Mouse (Mus musculus) embryo, embryonic 9.5 days (tissue): ENCODE results near the gene Dmrt2.

Experiments used
- DNase-seq: peaks from one replicate; pipeline ENCODE4 v3.0.0-alpha.2; 2017; ENCODE audit errors: extremely low spot score

The Dmrt2 gene

DNA sequence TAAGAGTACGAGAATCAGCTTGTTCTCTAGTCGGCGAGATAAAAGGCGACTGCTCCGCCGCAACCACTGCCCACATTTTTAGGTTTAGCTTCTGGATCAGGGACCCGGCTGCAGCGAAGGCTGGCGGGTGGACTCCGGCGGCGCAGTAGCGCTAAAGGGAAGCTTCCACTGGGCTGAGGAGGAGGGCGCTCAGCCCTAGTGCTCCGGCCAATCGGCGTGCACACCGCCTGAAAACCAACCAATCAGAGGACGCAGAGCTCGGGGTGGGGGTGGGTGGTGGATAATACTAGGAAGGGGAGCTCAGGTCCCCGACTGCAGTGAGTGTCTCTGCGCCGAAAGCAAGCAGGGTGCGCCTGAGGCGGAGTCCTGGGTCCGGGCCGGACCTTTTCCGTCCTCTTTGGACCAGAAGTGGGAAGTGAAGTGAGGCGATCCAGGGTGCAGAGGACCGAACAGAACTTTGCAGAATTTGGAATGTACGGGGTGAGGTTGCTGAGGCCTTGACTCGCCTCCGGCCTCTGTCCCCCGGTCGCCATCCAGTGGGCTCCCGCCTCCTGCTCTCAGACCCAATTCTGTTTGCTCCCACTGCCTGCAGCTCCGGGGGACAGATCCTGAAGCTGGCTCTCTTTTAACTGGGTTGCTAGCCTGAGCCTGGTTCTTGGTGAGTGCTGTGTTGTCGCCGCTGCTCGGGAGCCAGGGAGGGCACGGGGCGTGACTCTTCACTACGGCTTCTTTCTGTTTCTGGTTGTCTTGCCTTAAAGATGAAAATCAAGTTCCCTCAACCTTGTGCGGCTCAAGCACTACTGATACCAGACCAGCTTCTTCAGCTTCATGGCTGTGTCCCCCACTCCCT is at the start of gene Dmrt2:
TSS of gene Dmrt2 (plus strand) at position 311 of the 850 bp plus-strand sequence.
- peak; percentile 88 for DNase-seq

- DNase-seq = peak; percentile 72
Measured at GRCm38 (mm10) chr19:25628490-25628889, 43.7 kb upstream of the Dmrt2 start.

DNA sequence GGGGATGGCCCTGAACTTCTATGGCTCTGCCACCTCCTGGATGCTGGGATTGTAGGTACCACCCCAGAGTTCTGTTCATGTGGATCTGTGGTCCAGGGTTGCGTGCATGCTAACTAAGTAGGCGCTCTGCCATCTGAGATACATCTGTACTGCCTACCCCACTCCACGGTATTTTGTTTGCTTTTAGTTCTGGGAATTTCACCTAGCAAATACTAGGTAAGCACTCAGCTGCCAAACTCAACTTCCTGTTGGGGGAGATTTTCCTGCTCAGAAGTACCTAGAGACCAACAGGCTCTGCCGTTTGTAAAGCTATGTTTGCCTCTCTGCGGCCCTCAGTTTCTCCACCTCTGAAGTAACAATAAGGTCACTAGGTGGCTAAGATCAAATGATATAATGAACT is 37.1 kb upstream of the Dmrt2 start:
- no peak for DNase-seq

GRCm38 (mm10) chr19:25635622-25636244 is 36.5 kb upstream of the Dmrt2 start:
- peak; percentile 82 for DNase-seq

DNA sequence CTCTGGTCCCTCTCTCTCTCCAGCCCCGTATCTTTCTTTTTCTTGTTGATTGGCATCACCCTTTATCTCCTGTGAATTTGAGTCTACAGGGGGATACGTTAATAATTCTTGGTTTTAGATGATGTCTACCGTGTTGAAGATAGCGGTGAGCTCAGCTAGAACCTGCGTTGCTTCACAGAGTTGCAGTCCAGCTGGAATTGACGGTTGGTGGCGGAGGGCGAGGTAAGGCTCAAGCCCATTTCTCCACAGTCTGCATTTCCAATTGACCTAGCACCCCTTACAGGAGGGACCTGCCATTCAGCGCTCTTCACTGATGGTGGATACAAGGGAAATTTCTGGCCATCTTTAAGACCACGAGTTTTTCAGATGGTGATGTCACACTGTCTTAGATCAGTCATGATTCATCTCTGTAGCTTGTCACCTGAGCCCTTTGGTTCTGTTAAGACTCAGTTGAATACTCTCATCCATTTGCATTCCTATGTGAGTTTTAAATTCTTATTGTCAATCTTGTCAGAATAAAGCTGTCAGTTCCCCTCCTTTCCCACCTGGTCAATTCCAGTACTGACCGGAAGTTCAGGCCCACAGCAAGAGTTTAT is 33.3 kb upstream of the Dmrt2 start:
- DNase-seq = no peak

GRCm38 (mm10) chr19:25641786-25642185 is 30.4 kb upstream of the Dmrt2 start:
- DNase-seq = no peak

DNA sequence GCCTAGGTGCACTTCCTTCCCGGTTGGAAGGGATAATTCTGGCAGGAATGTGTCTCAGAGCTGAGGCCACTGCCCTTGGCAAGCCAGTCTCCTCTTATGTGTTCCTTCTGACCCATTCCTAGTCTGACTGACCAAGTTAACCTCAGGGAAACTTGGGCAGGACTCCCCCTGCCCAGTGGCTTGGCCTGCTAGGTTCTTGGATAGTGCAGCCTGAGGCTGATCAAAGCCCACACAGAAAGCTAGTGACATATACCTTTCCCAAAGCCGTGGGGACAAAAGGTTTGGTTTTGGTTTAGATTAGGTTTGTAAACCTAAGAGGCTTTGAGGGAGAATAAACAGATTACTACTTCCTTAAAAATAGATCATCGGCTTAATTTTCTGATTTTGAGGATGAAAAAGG is 25.1 kb upstream of the Dmrt2 start:
- DNase-seq = no peak

DNA sequence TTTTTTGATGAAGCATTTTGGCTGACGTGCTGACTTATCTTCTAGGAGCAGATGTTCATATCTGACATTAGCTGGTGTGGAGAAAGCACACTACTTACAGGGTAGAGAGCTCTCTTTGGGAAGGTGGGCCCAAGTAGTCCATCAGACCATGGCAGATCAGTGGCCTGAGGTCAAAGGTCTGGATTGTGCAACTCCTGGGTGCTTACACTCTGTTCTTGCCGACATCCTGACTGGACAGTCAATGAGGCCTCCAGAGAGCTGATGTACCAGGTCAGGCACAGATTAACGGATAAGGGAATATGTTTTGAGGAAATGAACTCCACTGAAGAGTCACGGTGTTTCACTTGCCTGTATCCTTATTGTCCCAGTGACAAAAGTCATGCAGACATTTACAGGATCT is 23.5 kb upstream of the Dmrt2 start:
- DNase-seq = no peak

DNA sequence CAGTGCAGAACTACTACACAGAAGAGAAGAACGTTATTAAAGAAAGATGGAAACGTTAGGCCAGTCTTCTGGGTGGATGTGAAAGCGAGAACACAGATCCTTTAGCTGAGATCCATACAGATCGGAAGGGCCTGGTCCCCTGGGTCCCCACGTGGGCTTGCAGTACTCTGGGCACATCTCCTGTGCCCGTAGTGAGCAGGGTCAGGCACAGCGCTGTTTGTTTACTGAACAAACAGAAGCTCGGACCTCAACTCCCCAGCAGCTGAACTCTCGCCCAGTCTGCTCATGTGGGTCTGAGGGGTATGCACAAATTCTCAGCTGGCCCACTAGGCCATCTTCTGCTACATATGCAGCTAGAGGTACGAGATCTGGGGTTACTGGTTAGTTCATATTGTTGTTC is 21.7 kb upstream of the Dmrt2 start:
- no peak for DNase-seq

DNA sequence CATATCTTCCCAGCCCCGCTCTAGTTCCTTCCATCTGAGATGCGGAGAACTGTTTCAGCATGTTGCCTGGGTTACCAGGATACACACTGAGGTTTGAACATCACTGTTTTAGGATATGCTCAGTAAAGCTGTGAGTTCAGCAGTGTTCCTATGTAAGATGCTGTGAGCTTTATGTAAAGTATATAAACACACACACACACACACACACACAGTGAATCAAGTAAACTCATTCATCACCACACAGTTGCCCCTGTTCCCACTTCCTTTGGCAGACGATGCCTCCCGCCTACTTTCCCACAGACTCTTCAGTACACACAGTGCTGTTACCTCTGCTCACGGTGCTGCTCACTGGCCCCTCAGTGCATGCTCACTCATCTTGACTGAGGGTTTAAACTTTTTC is 19.7 kb upstream of the Dmrt2 start:
- no peak for DNase-seq

- DNase-seq = no peak
Measured at GRCm38 (mm10) chr19:25654034-25654749, 18.0 kb upstream of the Dmrt2 start.

DNA sequence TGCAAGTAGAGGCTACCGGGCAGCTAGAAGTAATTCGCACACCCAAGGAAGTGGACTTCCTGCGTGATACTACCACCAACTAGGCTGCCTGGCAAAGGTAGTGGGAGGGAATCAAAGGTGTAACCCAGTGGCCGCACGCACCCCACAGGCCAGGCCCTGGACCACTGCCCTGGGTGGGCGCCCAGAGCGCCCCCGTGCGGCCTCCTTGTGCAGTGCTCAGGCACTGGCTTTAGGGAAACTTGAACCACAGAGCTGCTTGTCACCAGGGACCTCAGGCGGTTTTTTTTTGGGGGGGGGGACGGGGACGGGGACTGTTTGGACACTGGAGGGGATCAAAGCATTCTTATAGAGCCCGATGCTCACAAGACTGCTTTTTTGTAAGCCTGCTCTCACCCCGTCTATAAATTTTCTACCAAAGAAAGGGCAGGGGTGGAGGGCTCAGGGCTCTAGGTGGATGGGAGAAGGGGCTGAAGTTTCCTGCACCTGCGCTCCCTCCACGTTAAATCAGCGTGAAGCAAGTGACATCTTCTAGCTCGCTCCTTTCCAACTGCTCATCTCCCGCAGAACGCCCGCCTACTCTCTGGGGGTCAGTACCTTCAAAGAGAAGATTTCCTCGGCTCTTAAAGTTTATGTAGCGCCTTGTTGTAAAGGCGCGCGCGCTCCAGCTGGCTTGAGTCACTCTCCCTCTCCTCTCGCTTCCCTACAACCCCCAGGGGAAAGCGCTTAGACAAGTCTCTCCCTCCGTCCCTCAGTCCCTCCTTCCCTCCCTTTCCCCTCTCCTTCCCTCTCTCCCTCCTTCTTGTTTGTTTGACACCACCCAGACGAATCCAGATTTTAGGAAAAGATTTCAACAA is 6.5 kb upstream of the Dmrt2 start:
- peak; percentile 67 for DNase-seq

DNA sequence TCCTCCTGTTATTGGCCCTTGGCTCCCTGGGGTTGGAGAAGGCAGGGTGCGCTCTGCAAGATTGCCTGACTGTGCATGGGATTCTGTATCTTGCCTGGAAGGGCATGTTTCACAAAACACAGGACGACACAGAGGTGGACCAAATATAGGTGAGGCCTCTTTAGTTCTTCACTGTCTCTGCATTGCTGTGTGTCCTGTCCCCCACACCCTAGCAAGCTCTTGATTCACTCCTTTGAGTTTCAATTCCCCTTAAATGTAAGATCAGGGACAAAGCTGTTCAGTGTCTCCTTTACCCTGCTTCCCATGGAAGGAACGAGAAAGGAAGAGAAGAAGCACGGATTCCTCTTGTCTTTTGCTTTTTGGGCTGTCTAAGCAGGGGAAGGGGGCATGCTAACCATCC is 4.4 kb upstream of the Dmrt2 start:
- no peak for DNase-seq

DNA sequence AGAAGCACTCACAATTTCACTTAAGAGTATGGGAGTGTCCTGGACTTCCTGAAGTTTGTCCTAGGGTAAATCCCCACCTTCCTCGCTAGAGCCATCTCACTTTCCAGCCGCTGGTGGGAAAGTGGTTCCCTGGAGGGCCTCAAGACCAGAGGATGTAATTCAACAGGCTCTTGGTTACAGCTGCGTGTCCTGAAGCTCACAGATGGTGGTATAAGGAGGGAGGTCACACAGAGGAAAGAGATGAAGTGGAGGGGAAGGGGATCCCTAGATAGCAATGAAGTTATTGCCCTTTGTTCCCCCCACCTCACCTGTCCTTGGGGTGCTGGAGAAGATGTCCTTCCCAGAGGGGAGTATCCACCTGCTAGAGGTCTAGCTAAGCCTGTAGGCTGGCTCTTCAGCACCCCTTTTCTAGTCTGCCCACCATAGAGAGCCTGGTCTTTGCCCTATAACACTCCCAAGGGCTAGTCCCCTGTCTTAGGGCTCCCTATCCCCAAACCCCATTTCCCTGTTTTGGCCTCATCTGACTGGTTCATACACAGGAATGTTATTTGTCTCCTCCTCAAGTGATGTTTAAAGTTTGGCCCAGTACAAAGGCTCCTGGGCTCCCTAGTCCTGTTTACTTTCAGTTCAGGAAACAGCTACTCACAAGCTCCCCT is 2.5 kb upstream of the Dmrt2 start:
- DNase-seq = no peak

GRCm38 (mm10) chr19:25670571-25671285 is 1.5 kb upstream of the Dmrt2 start:
- DNase-seq = no peak

DNA sequence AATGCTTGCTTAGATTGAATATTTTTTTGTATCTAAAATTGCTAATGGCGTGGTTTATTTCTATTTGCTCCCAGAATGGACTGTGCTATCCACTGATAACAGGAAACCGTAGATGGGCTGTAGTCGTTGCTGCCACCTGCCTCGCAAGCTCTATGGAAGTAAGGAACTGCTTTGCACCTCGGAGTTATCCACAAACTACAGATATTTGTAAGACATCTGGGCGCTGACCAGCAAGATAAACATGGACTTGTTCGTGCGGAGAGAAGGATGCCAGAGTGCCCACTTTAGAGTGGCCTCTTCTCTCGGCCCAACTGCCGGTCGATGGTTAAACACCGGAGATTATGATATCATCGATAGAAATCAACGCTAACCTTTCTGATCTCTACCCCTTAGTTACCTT is 530 bp upstream of the Dmrt2 start:
- DNase-seq = no peak

DNA sequence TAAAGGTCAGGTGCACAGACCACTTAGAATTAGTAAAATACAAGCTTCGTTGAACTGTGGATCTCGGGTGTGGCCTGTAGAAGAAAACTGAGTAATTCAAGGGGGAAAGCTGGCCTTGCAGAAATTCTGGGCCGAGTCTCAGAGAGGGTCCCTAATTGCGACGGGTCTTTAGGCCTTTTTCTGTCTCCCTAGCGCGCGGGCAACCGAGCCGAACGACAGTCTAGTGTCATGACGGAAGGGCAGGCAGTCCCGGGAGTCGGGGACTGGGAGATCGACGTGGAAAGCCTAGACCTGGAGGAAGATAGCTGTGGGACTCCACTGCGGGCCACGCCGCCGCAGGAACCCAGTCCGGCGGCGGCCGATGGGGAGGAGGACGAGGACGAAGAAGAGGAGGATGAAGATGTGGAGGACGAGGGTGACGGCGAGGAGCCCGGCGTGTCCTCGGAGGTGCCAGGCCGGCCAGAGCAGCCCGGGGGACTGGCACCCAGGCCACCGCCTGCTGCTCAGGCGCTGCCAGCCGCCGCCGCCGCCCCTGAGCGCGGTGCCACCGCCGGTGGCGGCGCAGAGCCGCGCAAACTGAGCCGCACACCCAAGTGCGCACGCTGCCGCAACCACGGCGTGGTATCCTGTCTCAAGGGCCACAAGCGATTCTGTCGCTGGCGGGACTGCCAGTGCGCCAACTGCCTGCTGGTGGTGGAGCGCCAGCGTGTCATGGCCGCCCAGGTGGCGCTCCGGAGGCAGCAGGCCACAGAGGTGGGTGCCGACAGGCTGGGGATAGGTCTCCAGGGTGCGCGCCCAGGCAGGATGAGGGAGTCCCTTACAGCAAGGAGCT is 1.2 kb downstream of the Dmrt2 start:
- DNase-seq = no peak

- DNase-seq = no peak
Measured at GRCm38 (mm10) chr19:25674056-25674420, 1.8 kb downstream of the Dmrt2 start.

- no peak for DNase-seq
Measured at GRCm38 (mm10) chr19:25674744-25675143, 2.5 kb downstream of the Dmrt2 start.
